Mouse (Mus musculus) common myeloid progenitor, adult 5-6 weeks (primary cell): ENCODE data around the gene Fbxo41. TPM values are rescaled to one million over a fixed set of nuclear protein-coding genes. Genes with fewer than 3 reads are reported as not detected.

Experiments
- ATAC-seq: replicated peaks from 2 replicates; pipeline ENCODE4 v1.8.0; 2016; ENCODE audit warnings: low read depth, mild to moderate bottlenecking, moderate TSS enrichment, inconsistent platforms; ENCODE audit not compliant: poor library complexity, severe bottlenecking
- total RNA-seq: library from RNA; stranded (forward); fragments of 200-1000, 187-1606 nt; gene quantifications from 2 replicates; pipeline ENCODE4 v1.2.3, GENCODE M21; 2017

The Fbxo41 gene
- total RNA-seq, 1 experiment from 2014 or later: under 0.01 TPM

DNA sequence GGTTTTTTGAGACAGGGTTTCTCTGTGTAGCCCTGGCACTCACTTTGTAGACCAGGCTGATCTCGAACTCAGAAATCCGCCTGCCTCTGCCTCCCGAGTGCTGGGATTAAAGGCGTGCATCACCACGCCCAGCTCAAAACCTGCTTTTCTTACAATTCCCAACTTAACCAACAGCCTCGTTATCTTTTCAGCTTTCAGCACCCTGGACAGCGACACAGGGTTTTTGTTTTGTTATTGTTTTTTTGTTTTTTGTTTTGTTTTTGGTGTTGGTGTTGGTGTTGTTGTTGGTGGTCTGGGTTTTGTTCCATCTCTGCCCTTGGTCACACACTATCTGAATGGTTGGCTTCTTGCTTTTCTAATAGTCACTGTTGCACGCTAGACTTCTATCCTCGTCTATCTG is 4.6 kb downstream of the Fbxo41 start:
- ATAC-seq: no peak

GRCm38 (mm10) chr6:85496976-85497375 is 5.8 kb downstream of the Fbxo41 start:
- ATAC-seq: no peak

GRCm38 (mm10) chr6:85491606-85492005 is 11.2 kb downstream of the Fbxo41 start:
- ATAC-seq: no peak

DNA sequence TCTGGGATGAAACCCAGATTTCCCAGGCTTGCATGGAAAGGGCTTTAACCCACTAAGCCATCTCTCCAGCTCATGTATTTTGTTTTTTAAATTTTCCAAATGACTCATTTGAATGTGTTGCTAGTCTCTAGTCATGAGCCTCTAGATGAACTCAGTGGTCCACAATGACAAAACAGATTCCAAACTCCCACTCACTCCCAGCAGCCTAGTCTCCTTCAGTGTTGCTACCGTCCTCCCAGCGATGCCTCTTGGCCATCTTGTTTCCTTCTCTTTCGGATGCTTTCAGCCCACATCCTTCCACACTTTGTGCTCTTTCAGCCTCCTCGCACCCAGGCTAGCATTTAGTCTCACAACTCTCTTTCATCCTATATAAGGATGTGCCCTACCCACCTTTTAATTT is 12.5 kb downstream of the Fbxo41 start:
- no peak for ATAC-seq

DNA sequence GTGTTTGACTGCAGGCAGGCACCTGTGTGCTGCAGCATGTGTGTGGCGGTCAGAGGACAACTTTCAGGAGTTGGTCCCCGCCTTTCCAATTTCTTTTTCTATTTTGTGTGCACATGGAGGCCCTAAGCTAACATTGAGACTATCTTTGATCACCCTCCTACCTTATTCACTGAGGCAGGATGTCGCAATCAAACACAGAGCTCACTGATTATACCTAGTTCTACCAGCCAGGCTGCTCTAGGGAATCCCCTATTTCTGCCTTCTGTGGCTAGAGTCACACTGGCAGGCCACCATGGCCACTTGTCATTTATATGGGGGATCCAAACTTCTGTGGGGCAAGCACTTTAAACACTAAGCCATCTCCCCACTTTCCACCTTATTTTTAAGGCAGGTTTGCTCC is 13.1 kb downstream of the Fbxo41 start:
- ATAC-seq: no peak

DNA sequence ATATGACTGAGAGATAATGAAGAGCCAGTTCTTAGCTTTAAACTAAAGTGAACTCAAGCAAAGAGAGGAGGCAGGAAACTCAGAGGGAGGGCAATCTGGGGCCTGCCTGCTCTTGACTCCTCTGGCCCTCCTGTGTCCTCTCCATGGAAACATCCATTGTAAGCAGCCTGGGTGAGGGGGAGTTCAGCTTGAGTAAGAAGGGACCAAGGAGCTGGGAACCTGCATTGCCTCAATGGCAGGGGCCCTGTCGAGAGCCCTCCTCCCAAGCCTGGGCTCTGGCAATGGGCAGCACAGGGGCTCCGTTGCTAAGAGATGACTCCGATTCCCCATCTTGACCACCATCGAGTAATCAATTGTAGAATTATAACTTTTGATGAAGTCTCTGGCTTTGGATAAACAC is 14.3 kb downstream of the Fbxo41 start:
- ATAC-seq: no peak

- ATAC-seq: no peak
These were observed 17.1 kb downstream of the Fbxo41 start for GRCm38 (mm10) chr6:85485738-85486137.

GRCm38 (mm10) chr6:85483843-85484721 is 18.7 kb downstream of the Fbxo41 start:
- ATAC-seq: no peak

- ATAC-seq: no peak
These were observed 22.1 kb downstream of the Fbxo41 start for GRCm38 (mm10) chr6:85480685-85481084.

DNA sequence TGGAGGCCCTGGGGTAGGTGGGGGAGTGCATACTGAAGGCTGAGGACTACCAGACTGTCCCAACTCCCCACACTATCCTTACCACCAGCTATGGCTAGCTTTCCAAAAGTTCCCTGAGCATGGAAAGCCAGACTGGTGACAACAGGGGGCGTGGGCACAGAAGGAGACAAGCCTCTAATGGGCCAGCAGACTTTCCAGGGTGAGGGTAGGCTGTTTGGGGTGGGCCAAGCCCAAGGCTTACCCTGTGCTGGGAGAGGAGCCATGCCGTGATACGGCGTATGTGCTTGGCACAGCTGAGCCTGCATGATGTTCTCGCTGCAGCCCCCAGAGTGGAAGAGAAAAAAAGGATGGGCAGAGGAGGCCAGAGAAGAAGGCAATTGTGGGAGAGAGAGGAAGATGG is 22.8 kb downstream of the Fbxo41 start:
- no peak for ATAC-seq

DNA sequence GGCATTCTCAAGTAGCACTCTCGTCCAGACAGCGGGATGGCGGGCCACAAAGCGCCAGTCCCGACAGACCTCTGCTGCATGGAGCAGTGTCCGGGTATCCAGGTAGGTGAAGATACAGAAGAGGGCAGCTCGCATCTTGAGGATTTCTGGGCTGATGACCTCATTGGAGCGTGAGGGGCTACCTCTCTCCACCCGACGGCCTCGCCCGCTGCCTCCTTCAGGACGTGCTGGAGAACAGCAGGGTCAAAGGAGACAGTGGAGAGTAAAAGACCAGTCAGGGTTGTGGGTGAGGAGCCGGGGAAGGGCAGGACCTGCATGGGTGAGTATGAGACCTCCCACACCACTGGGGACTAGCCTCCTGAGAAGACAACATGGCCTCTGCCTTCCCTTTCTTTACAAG is 24.4 kb downstream of the Fbxo41 start:
- no peak for ATAC-seq

DNA sequence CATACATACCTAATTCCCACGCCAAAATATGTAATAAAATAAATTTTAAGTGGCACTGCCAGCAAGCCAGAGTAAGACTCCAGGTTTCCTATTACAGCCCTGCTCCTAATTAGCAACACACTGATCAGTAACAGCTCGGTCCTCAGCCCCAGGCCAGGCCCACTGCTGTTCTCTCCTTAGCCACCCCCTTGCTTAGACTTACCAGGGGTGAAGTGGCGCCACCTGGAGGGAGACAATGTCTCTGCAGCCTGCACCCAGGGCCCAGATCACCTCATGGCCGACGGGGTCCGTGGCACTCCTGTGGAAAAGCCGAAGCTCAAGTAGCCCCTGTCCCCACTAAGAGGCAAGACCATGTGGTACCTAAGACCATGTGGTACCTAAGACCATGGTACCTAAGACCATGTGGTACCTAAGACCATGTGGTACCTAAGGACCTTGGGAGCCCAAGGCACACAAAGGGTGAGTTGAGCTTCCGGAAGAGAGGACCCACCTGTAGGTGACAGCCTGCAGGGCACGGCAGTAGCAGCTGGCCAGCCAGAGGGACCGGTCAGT is 25.4 kb downstream of the Fbxo41 start:
- ATAC-seq: peak; percentile 57

DNA sequence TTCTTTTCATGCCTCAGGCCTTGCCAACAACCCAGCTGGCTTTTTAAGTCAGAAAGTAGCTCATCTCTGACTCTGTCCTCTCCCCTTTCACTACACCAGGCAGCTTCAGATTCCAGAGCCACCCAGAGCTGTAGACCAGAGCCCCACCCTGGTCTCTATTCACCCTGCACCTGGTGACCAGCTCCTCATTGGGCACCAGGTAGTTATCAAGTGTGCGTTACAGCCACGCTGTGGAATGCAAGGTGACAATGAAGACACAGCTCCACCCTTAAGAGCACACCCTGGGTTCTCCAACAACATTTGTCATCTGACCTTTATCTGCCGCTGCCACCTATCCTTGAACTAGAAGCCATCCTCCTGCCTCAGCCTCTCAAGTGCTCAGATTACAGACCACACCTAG is 27.2 kb downstream of the Fbxo41 start:
- ATAC-seq: no peak

- no peak for ATAC-seq
These were observed 30.3 kb downstream of the Fbxo41 start for GRCm38 (mm10) chr6:85472542-85472941.

GRCm38 (mm10) chr6:85471962-85472361 is 30.8 kb downstream of the Fbxo41 start:
- ATAC-seq: no peak

- no peak for ATAC-seq
These were observed 32.9 kb downstream of the Fbxo41 start for GRCm38 (mm10) chr6:85469660-85470430.

DNA sequence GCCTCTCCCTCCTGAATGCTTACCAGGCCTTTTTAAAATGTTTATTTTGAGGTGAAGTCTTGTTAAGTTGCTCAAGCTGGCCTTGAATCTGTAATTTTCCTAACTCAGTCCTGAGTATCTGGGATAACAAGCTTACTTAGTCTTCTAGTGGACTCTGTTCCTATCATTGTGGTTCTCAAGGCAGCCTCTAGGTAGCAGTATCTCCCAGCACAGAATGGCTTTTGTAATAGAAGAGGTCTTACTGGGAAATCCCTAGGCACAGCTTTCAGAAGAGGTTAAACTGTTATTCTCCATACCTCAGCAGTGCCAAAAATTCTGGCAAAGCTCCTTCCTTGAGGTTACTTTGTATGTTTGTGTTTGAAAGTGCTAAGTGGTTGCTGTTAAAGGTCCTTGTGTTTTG is 37.4 kb downstream of the Fbxo41 start:
- no peak for ATAC-seq

DNA sequence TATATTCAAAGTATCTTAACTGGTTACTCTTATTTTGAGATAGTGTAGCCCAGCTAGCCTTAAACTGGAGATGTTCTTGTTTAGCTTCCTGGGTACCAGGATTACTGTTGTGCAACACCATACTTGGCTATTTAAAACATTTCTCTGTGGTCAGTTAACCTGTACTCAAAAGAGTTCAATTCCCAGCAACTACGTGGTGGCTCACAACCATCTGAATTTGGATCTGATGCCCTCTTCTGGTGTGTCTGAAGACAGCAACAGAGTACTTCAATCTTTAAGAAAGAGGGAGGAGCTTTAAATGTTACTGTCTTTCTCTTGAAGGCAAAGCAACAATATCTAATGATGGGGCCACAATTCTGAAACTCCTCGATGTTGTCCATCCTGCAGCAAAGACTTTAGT is 43.2 kb downstream of the Fbxo41 start:
- ATAC-seq: no peak

DNA sequence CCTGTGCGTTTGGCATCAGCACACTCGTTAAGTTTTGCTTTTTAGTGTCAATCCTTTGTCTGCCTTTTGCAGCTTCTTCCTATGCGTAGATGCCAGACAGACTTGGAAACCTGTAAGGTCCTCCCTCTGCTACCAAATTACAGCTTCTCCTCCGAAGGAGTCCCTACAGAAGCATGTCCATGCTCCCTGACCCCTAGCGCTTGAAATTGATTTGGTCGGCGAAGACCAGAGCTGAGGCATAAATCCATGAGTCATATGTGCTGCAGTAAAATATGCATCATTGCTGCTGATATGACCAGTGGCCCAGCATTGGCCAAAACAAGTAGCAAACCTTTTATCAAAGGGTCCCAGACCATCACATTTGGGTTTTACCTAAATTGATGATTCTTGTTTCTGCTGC is 50.0 kb downstream of the Fbxo41 start:
- no peak for ATAC-seq

DNA sequence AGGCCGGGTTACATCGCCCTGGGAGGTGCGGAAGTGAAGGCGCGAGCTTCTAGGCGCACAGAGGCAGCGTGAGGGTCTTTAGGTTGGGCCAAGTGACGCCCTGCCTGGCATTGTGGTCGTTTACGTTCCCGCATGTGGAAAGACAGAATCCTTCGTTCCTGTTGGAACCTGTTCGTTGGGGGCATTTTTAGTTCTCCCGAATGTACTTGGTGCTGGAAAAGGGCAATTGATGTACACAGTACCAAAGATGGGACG is 50.5 kb downstream of the Fbxo41 start:
- peak; percentile 4; the same call in 1 of the 2 replicates for ATAC-seq

DNA sequence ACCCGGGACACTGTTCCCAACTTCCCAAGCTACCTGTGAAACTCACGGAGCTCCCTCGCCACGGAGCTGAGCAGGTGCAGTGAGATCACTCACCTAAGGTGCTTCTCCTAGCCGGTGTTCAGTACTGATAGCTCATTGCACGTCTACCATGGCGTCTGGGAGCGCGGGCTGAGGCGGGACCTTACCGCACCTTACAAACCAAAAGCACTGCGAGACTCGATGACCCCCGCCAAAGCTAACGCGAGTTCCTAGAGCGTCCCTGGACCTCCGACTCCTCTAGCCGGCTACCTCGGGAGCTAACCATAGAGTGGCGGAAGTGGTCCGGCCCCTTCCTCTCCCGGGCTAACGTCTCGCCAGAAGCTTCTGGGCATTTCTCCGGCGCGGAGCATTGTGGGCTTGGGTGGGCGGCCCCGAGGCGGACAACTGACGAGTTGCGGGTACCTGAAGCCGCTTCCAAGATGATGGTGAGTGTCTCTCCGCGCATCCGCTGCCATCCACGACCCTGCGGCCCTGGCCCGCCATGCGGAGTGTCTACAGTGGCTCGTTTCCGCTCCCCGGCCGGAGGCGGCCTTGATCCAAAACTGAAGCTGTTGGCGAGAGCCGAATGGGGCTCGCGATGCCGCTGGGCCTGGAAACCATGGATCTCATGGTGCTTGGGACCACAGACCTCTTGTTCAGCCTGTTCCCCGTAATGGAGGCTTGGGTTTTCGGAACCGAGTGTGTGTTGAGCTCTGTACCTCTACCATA is 51.0 kb downstream of the Fbxo41 start, which contains the start of gene Pradc1:
Gene Pradc1 (minus strand): TSS at position 307 of the 747 bp plus-strand sequence.
- peak; percentile 72 for ATAC-seq
